Mouse (Mus musculus) midbrain, embryonic 12.5 days (tissue): ENCODE measurements around the gene Wasf1. TPM values are rescaled to one million over a fixed set of nuclear protein-coding genes. Genes with fewer than 3 reads are reported as not detected.

Experiments used
- ATAC-seq: fragments of 200-750 bp; cut with Nextera tagmentation; 2 replicates; pipeline ENCODE4 v1.8.0; 2017; ENCODE audit warnings: low read depth, moderate TSS enrichment, moderate library complexity; ENCODE audit not compliant: low FRiP score
- H3K27ac ChIP-seq: fragments of 300-500 bp; sonication (generic); replicated peaks from 2 replicates; pipeline ENCODE4 v1.5.1; 2016; ENCODE audit warnings: mild to moderate bottlenecking
- H3K27me3 ChIP-seq: fragments of 300-500 bp; sonication (generic); 2 replicates; pipeline ENCODE4 v1.6.1; 2016; ENCODE audit warnings: mild to moderate bottlenecking
- H3K36me3 ChIP-seq: fragments of 300-500 bp; sonication (generic); 2 replicates; pipeline ENCODE4 v1.6.1; 2016
- H3K4me1 ChIP-seq: fragments of 300-500 bp; sonication (generic); 2 replicates; pipeline ENCODE4 v1.6.1; 2016
- H3K4me2 ChIP-seq: fragments of 300-500 bp; sonication (generic); replicated peaks from 2 replicates; pipeline ENCODE4 v1.6.1; 2016; ENCODE audit warnings: mild to moderate bottlenecking, moderate library complexity
- H3K4me3 ChIP-seq: fragments of 300-500 bp; sonication (generic); 2 replicates; pipeline ENCODE4 v1.5.1; 2016; ENCODE audit warnings: mild to moderate bottlenecking
- H3K9ac ChIP-seq: fragments of 300-500 bp; sonication (generic); replicated peaks from 2 replicates; pipeline ENCODE4 v1.6.1; 2016; ENCODE audit warnings: mild to moderate bottlenecking, moderate library complexity
- H3K9me3 ChIP-seq: fragments of 300-500 bp; sonication (generic); 2 replicates; pipeline ENCODE4 v1.6.1; 2016; ENCODE audit warnings: mild to moderate bottlenecking
- WGBS: fragments of 180-500 bp; shearing (Covaris S2); methylation state at CpG from one replicate; pipeline ENCODE4 v1.1.7; 2016; 5-methylcytosine and 5-hydroxymethylcytosine counted together
- polyA plus RNA-seq: library from polyadenylated mRNA; unstranded; fragments of >200 nt; fragmentation: Nextera tagmentation; extraction: Ambion mirVana; gene quantifications from 2 replicates; pipeline ENCODE4 v1.2.1, GENCODE M21; 2016

Gene Wasf1
- polyA plus RNA-seq, 1 experiment from 2014 or later, result 74.8 TPM

GRCm38 (mm10) chr10:40871301-40871700 lies 12.0 kb upstream of the Wasf1 start:
- Histone ChIP-seq H3K4me1 (no peaks in the 10 kb centered on the region), H3K36me3 (0 out of 2 replicates have a peak, but pooled peaks cover 3% of the 10 kb centered on the region), H3K27ac (no peak overlapping the region), H3K4me3 (no peak overlapping the region), H3K9me3 (no peaks in the 10 kb centered on the region), H3K9ac (no peak overlapping the region), H3K27me3 (no peaks in the 10 kb centered on the region), H3K4me2 (no peak overlapping the region)
- ATAC-seq, result no peak
- 86% methylated on average over 2 of the region's 2 CpGs for whole genome bisulfite sequencing

- Histone ChIP-seq H3K36me3 (0 out of 2 replicates have a peak, but pooled peaks cover 3% of the 10 kb centered on the region), H3K27ac (no peak overlapping the region), H3K27me3 (no peaks in the 10 kb centered on the region), H3K4me2 (no peak overlapping the region), H3K4me1 (no peaks in the 10 kb centered on the region), H3K4me3 (no peak overlapping the region), H3K9ac (no peak overlapping the region), H3K9me3 (no peaks in the 10 kb centered on the region)
- no peak for ATAC-seq
- WGBS, result 91% methylated on average over 2 of the region's 2 CpGs
Measured at GRCm38 (mm10) chr10:40872052-40872451, 11.2 kb upstream of the Wasf1 start.

GRCm38 (mm10) chr10:40878246-40878645 lies 5.0 kb upstream of the Wasf1 start:
- H3K9me3 ChIP-seq, result no peaks in the 10 kb centered on the region
- H3K27me3 ChIP-seq, result no peaks in the 10 kb centered on the region
- 91% methylated on average over 3 of the region's 3 CpGs for WGBS
- no peak overlapping the region for H3K4me3 ChIP-seq
- ATAC-seq, result no peak
- H3K36me3 ChIP-seq, result 0 out of 2 replicates have a peak, but pooled peaks cover 7% of the 10 kb centered on the region
- H3K4me1 ChIP-seq, result peaks cover 13% of the 10 kb centered on the region
- no peak overlapping the region for H3K27ac ChIP-seq
- no peak overlapping the region for H3K9ac ChIP-seq
- no peak overlapping the region for H3K4me2 ChIP-seq

GRCm38 (mm10) chr10:40879969-40880368 lies 3.3 kb upstream of the Wasf1 start:
- H3K4me3 ChIP-seq, result no peak overlapping the region
- 0 out of 2 replicates have a peak, but pooled peaks cover 7% of the 10 kb centered on the region for H3K36me3 ChIP-seq
- H3K27ac ChIP-seq, result no peak overlapping the region
- ATAC-seq, result no peak
- H3K9ac ChIP-seq, result no peak overlapping the region
- no peaks in the 10 kb centered on the region for H3K27me3 ChIP-seq
- H3K9me3 ChIP-seq, result no peaks in the 10 kb centered on the region
- H3K4me2 ChIP-seq, result no peak overlapping the region
- H3K4me1 ChIP-seq, result peaks cover 13% of the 10 kb centered on the region
- 93% methylated on average over 9 of the region's 9 CpGs for WGBS

- H3K27ac ChIP-seq, result no peak overlapping the region
- H3K4me3 ChIP-seq, result no peak overlapping the region
- no peaks in the 10 kb centered on the region for H3K27me3 ChIP-seq
- no peak overlapping the region for H3K9ac ChIP-seq
- 0 out of 2 replicates have a peak, but pooled peaks cover 4% of the 10 kb centered on the region for H3K36me3 ChIP-seq
- no peak for ATAC-seq
- 75% methylated on average over 3 of the region's 3 CpGs for WGBS
- 0 out of 2 replicates have a peak overlapping the region, but pooled peaks have one; percentile 57 for H3K4me2 ChIP-seq
- H3K9me3 ChIP-seq, result no peaks in the 10 kb centered on the region
- H3K4me1 ChIP-seq, result peaks cover 15% of the 10 kb centered on the region
Measured at GRCm38 (mm10) chr10:40881236-40881635, 2.0 kb upstream of the Wasf1 start.

- ATAC-seq, result no peak
- WGBS, result 17% methylated on average over 9 of the region's 9 CpGs
- H3K36me3 ChIP-seq, result 0 out of 2 replicates have a peak, but pooled peaks cover 4% of the 10 kb centered on the region
Measured at GRCm38 (mm10) chr10:40882333-40882732, 942 bp upstream of the Wasf1 start.

GRCm38 (mm10) chr10:40883644-40884278 lies 486 bp downstream of the Wasf1 start:
- peak overlapping the region; percentile 98 for H3K9ac ChIP-seq
- H3K4me2 ChIP-seq, result peak overlapping the region; percentile 57
- under 1% methylated on average over 82 of the region's 87 CpGs for WGBS
- peak overlapping the region; percentile 95 for H3K4me3 ChIP-seq
- no peaks in the 10 kb centered on the region for H3K27me3 ChIP-seq
- ATAC-seq, result peak; percentile 89
- H3K9me3 ChIP-seq, result no peaks in the 10 kb centered on the region
- H3K27ac ChIP-seq, result peak overlapping the region; percentile 98
- H3K4me1 ChIP-seq, result peaks cover 17% of the 10 kb centered on the region
- 0 out of 2 replicates have a peak, but pooled peaks cover 4% of the 10 kb centered on the region for H3K36me3 ChIP-seq

More at GRCm38 (mm10) chr10:40882333-40882732, 942 bp upstream of the Wasf1 start:
- H3K27ac ChIP-seq, result peak overlapping the region; percentile 69
- peak overlapping the region; percentile 78 for H3K9ac ChIP-seq
- no peaks in the 10 kb centered on the region for H3K27me3 ChIP-seq
- H3K4me3 ChIP-seq, result peak overlapping the region; percentile 95
- H3K9me3 ChIP-seq, result no peaks in the 10 kb centered on the region
- H3K4me1 ChIP-seq, result peaks cover 15% of the 10 kb centered on the region
- H3K4me2 ChIP-seq, result peak overlapping the region; percentile 57

GRCm38 (mm10) chr10:40884279-40884806 lies 1.1 kb downstream of the Wasf1 start:
- no peaks in the 10 kb centered on the region for H3K27me3 ChIP-seq
- peak; percentile 7 for ATAC-seq
- whole genome bisulfite sequencing, result under 1% methylated on average over 37 of the region's 40 CpGs

GRCm38 (mm10) chr10:40885432-40885831 lies 2.2 kb downstream of the Wasf1 start:
- Histone ChIP-seq H3K27ac (no peak overlapping the region), H3K4me1 (peaks cover 15% of the 10 kb centered on the region), H3K36me3 (no peaks in the 10 kb centered on the region), H3K27me3 (no peaks in the 10 kb centered on the region), H3K9me3 (no peaks in the 10 kb centered on the region), H3K4me3 (peak overlapping the region; percentile 26), H3K9ac (no peak overlapping the region), H3K4me2 (peak overlapping the region; percentile 42)
- no peak for ATAC-seq
- 41% methylated on average over 7 of the region's 7 CpGs for WGBS

More at GRCm38 (mm10) chr10:40884279-40884806, 1.1 kb downstream of the Wasf1 start:
- Histone ChIP-seq H3K9ac (peak overlapping the region; percentile 98), H3K4me2 (peak overlapping the region; percentile 57), H3K27ac (peak overlapping the region; percentile 98), H3K4me1 (peaks cover 17% of the 10 kb centered on the region), H3K9me3 (no peaks in the 10 kb centered on the region), H3K36me3 (0 out of 2 replicates have a peak, but pooled peaks cover 4% of the 10 kb centered on the region), H3K4me3 (peak overlapping the region; percentile 95)

- 0 out of 2 replicates have a peak overlapping the region, but pooled peaks have one; percentile 7 for H3K4me2 ChIP-seq
- H3K36me3 ChIP-seq, result no peaks in the 10 kb centered on the region
- no peaks in the 10 kb centered on the region for H3K27me3 ChIP-seq
- ATAC-seq, result no peak
- no peaks in the 10 kb centered on the region for H3K9me3 ChIP-seq
- H3K4me1 ChIP-seq, result 0 out of 2 replicates have a peak, but pooled peaks cover 4% of the 10 kb centered on the region
- 59% methylated on average over 2 of the region's 2 CpGs for WGBS
- H3K9ac ChIP-seq, result no peak overlapping the region
- H3K27ac ChIP-seq, result no peak overlapping the region
- no peak overlapping the region for H3K4me3 ChIP-seq
Measured at GRCm38 (mm10) chr10:40887316-40887715, 4.0 kb downstream of the Wasf1 start.

GRCm38 (mm10) chr10:40889146-40889545 lies 5.9 kb downstream of the Wasf1 start:
- H3K36me3 ChIP-seq, result no peaks in the 10 kb centered on the region
- H3K4me1 ChIP-seq, result 0 out of 2 replicates have a peak, but pooled peaks cover 4% of the 10 kb centered on the region
- no peak for ATAC-seq
- no peak overlapping the region for H3K27ac ChIP-seq
- H3K4me2 ChIP-seq, result no peak overlapping the region
- no peaks in the 10 kb centered on the region for H3K9me3 ChIP-seq
- whole genome bisulfite sequencing, result 88% methylated on average over 4 of the region's 4 CpGs
- no peak overlapping the region for H3K9ac ChIP-seq
- no peaks in the 10 kb centered on the region for H3K27me3 ChIP-seq
- H3K4me3 ChIP-seq, result no peak overlapping the region

GRCm38 (mm10) chr10:40895765-40896164 lies 12.5 kb downstream of the Wasf1 start:
- Histone ChIP-seq H3K4me1 (peaks cover 6% of the 10 kb centered on the region; the same call in 1 of the 2 replicates), H3K36me3 (no peaks in the 10 kb centered on the region), H3K4me2 (no peak overlapping the region), H3K9me3 (no peaks in the 10 kb centered on the region), H3K27me3 (no peaks in the 10 kb centered on the region), H3K4me3 (no peak overlapping the region), H3K27ac (no peak overlapping the region), H3K9ac (no peak overlapping the region)
- WGBS, result 93% methylated on average over 12 of the region's 12 CpGs
- ATAC-seq, result no peak
